Mouse (Mus musculus) subcutaneous adipose tissue, adult 2 months (tissue): ENCODE data around the gene Rnase11. TPM values are rescaled to one million over a fixed set of nuclear protein-coding genes. Genes with fewer than 3 reads are reported as not detected.

Source experiments
- polyA plus RNA-seq: library from polyadenylated mRNA; depleted of rRNA; stranded (reverse); fragments of >200 nt; gene quantifications from 2 replicates; pipeline ENCODE4 v1.2.3, GENCODE M21; 2012; ENCODE audit warnings: low replicate concordance; rRNA removed

Gene Rnase11
- not detected in 2 replicates for polyA plus RNA-seq

DNA sequence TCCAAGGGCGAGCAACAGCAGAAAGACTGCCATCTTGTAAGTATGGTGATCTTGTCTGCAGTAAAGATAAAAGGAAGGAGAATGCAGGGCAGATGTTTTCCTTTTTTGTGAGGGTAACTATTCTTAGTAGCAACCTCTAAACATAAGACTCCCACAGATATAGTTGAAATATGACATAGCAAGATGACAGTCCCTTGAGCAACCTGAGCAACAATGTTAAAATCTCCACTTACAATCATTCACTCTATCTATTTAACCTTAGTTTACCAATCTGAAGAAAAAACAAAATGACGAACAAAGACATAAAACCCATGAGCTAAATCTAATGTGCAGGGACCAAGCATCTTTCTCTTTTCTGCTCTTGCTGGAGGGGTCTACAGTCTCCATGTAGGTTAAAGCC is at the start of gene Rnase11:
Gene Rnase11 (minus strand): TSS at position 101 of the 400 bp plus-strand sequence.

DNA sequence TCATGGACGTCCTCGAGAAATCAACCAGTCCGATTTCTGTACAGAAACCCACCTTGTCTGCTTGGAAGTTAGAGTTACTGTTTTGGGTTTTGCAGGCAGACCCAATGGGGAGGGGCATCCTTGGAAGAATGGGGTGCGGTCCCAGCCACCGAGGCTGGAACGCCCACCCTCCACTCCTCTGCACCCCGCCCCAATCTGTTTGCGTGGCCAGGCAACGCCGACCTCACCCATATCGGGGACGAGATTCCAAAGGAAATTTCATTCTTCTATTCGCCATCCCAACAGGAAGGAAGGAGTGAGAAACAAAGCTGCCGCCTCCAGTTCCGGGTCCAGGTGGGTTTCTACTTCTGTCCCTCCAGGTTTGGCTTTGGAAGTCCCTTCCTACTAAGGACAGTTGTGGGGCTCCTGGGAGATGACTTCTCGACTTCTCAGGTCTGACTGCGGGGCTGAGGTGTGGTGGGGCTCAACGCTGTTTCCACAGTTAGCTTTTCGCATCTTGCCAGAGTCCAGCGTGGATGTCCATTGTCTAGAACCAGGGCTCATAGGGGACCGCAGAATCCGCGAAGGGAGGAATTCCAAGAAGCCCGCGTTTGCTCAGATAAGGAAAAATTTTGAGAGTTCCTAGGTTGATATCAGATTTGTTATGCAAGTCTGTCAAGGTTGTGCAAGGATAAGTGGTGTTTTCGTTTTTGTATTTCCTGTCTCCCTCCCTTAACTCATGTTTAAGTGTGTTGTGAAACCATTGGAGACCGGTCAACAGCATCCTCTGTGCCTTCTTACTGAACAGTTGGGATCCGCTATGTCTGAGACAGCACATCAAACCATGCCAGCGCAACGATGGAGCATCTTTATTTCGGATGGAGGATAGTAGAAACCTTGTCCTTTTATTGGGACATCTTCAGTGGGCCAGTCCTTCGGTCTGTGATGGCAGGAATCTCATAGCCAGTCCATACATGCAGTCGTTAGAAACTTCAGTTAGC is 41.2 kb upstream of the Rnase11 start, which contains the start of the genes Rnase4 and Ang:
Gene Rnase4 (plus strand): TSS at position 157 of the 980 bp plus-strand sequence.
Gene Ang (plus strand): TSS at position 230 of the 980 bp plus-strand sequence.

DNA sequence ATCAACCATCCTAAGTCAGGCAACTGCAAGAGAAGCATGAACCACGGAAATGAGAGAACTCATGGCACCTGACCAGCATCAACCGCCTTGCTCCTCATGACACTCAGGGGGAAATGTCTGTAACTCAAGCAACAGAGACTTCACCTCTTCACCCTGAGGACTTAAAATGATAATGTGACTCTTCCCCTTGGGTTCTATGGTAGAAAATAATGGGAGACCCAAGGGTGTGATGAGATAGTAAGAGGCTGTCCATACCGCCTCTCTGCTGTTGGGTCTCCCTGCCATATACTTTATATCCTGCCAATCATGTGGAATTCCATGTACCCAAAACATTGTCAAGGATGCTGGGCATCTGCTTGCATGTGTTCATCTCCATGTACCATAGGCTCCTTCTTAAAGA is 24.4 kb upstream of the Rnase11 start, which contains the start of gene Olfr750:
Gene Olfr750 (minus strand): TSS at position 101 of the 400 bp plus-strand sequence.

DNA sequence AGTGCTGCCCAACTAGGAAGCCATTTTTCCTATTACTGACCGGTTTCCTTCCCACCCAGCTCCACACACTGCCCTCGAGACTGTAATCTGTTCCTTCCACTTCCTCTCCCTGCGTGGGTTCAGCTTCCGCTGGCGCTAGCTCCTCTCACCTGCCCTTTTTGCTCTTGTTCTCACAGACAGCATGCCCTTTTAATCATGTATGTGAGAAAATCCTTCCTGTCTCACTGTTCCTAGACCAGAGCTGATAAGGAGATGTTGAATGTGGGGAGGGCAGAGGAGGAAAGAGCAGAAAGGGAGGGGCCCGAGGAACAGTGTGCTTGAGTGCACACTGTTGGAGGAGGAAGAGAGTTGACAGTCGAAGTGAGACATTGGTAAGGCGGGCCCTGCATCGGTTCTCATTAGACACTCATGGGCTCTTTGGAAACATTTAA is 7.5 kb upstream of the Rnase11 start, which contains the start of gene Rnase12:
Gene Rnase12 (minus strand): TSS at position 261 of the 431 bp plus-strand sequence.

DNA sequence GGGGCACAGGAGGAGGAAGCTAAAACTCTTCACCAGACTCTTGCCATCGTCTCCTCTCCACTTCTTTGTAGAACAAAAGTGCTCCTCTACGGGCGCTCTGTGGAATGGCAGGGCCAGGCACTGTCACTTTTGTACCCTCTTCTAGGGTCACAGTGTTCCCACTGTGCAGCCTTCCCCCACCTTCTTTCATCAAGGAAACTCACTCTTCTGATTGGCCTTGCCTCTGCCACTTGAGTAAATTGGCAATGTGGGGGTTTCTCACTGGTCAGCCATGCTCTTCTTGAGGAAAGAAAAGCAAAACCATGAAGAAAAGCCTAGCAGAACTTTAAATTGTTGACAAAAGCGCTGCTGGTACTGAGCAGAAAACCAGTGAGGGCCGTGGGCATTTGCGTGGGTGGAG is 8.2 kb downstream of the Rnase11 start, which contains the start of gene Rnase9:
Gene Rnase9 (minus strand): TSS at position 101 of the 400 bp plus-strand sequence.

DNA sequence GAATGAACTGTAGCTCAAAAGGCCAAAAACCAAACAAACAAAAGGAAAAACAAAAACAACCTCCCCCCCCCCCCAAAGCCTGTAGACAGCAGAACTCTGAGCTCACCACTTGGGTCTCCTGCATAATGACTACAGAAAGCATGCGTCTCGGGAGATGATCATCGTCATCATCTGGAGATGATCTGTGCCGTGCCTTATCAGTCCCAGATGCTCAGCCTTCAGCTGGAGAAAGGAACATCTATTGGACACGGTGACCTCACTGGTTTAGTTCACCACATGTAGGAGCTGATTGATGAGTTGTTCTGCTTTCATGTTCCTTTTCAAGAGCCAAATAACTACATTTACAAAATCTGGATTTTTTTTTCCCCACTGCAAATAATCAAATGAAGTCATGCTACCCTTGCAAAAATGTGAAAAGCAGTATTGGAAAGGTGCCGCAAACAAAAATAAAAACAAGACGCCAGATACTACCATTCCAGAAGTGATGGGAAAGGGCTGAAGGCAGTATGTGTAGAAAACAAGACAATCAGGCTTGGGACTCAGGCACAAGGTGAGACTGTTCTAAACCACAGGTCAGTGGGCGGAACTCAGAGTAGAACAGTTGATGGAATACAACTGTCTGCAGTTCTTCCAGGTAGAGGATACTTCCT is 42.7 kb downstream of the Rnase11 start, which contains the start of gene Rnase10:
Gene Rnase10 (plus strand): TSS at position 600 of the 650 bp plus-strand sequence.

Other genes with a start within 250 kb of the Rnase11 start
- gene Ccnb1ip1, start 242.4 kb downstream of the Rnase11 start, polyA plus RNA-seq = not detected in 2 replicates
- 17.6 and 22.6 TPM in 2 replicates for gene Parp2, start 242.3 kb downstream of the Rnase11 start, polyA plus RNA-seq
- gene Tep1, start 179.6 kb downstream of the Rnase11 start, polyA plus RNA-seq = 42.1 and 45.4 TPM in 2 replicates
- 1.4 and 5.6 TPM in 2 replicates for gene Klhl33, start 152.7 kb downstream of the Rnase11 start, polyA plus RNA-seq
- gene Osgep, start 125.3 kb downstream of the Rnase11 start, polyA plus RNA-seq = 96.7 and 170 TPM in 2 replicates
- gene Apex1, start 125.2 kb downstream of the Rnase11 start, polyA plus RNA-seq = 50.6 and 81.1 TPM in 2 replicates
- gene Pip4p1, start 119.3 kb downstream of the Rnase11 start, polyA plus RNA-seq = 98.7 and 110 TPM in 2 replicates
- 65.9 and 76.6 TPM in 2 replicates for gene Pnp, start 119.1 kb downstream of the Rnase11 start, polyA plus RNA-seq
- 54.4 and 76.0 TPM in 2 replicates for gene Gm49342, start 105.6 kb downstream of the Rnase11 start, polyA plus RNA-seq
- 2.7 and 4.3 TPM in 2 replicates for gene Pnp2, start 94.2 kb downstream of the Rnase11 start, polyA plus RNA-seq
- 0.47 and 0.87 TPM in 2 replicates for gene Rnase10, start 42.4 kb downstream of the Rnase11 start, polyA plus RNA-seq
- gene Rnase9, start 8.3 kb downstream of the Rnase11 start, polyA plus RNA-seq = 0.10 and 0.30 TPM in 2 replicates
- 0.72 TPM in 1 of 2 replicates, not detected in the other for gene Rnase12, start 7.5 kb upstream of the Rnase11 start, polyA plus RNA-seq
- gene Olfr750, start 24.3 kb upstream of the Rnase11 start, polyA plus RNA-seq = not detected in 2 replicates
- 351 and 371 TPM in 2 replicates for gene Rnase4, start 40.9 kb upstream of the Rnase11 start, polyA plus RNA-seq
- 28.9 and 32.3 TPM in 2 replicates for gene Ang, start 41.0 kb upstream of the Rnase11 start, polyA plus RNA-seq
- gene Eddm3b, start 64.3 kb upstream of the Rnase11 start, polyA plus RNA-seq = not detected in 2 replicates
- 8.0 and 12.6 TPM in 2 replicates for gene Rnase6, start 73.7 kb upstream of the Rnase11 start, polyA plus RNA-seq
- gene Rnase1, start 96.6 kb upstream of the Rnase11 start, polyA plus RNA-seq = 0.24 and 3.5 TPM in 2 replicates
- gene Rnase2b, start 112.1 kb upstream of the Rnase11 start, polyA plus RNA-seq = not detected in 2 replicates
- not detected in 2 replicates for gene Ang2, start 149.0 kb upstream of the Rnase11 start, polyA plus RNA-seq
- gene Ear14, start 153.2 kb upstream of the Rnase11 start, polyA plus RNA-seq = not detected in 2 replicates
- gene Rnase2a, start 205.9 kb upstream of the Rnase11 start, polyA plus RNA-seq = 0.21 and 14.8 TPM in 2 replicates